Mouse (Mus musculus): ENCODE measurements at regions not wholly inside any gene's neighbourhood (a gene's known extent, or its start where the extent isn't known, plus 50 kb on each side); places are given as distances from the start of the nearest gene placed in this dataset.

DNA sequence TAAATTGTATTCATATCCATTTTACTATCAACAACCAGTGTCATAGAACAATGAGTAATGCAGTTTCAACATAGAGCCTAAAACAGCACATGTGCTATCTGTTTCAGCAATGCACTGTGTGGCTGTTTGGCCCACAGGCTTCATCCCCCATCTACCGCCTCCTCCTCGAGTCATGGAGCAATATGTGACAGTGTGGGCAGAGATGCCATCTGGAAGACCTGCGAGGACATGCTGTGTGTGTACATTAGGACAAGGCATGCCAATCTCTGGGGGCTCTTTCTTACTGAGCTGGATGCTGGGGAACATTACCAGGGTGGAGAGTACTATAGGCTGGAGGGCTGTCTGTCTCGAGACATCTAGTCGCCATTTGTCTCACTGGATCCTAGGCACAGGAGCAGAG lies 101.5 kb upstream of the Fam84a start:
- TF ChIP-seq CTCF (IDR thresholded peaks at IDR 0.05; ENCODE audit: insufficient read depth, low read depth, low read length): no peak
- no peak for TF ChIP-seq POLR2A (IDR thresholded peaks at IDR 0.05; ENCODE audit: insufficient read depth, low read depth, low read length)

All from olfactory bulb, adult 2 months (tissue).